Mouse (Mus musculus): ENCODE data around the gene Nol3. TPM values are rescaled to one million over a fixed set of nuclear protein-coding genes. Genes with fewer than 3 reads are reported as not detected.

The Nol3 gene
- total RNA-seq, 2 experiments from 2014 or later: 19.3 to 22.1 TPM

DNA sequence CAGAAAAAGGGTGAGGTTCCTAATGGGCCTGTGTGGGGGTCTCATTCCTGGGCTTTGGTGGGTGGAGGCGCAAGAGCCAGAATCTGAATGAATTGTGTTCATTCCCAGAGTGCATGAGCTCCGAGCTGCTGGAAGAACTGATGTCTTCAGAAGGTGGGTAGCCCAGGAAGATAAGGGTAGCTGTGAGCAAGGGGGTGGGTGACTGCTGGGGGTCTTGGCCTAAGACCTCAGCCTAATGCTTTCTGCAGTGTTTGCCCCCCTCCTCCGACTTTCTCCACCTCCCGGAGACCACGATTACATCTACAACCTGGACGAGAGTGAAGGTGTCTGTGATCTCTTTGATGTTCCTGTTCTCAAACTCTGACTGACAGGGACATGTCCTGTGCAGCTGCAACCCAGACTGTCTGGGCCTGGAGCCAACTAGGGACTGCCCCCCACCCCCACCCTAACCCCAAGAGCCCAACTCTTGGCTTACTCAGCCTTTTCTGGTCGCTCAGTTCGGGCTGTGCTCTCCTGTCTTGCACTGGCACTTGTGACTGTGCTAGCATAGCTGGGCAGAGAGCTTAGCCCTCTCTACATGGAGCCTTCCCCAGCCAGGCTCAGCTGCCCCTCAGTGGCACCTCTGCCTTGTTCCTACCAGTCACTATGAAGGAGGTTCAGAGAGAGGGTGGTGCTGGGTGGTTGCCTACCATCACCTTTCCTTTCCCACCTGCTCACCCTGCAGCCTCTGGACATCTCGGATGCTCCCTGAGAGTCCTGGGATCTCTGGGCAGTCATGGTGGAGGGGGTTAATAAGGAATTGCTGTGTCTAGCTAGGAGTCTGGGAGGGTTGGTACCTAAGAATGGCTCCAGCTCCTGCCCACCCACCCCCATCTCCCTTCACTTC lies 28.6 kb downstream of the Nol3 start:
- no peak for DNase-seq
- intact Hi-C loops (cut with DNase I): loop anchor here (2.0 kb wide), 1 partner anchor 20 kb away; no protein-coding TSS in a partner anchor

GRCm38 (mm10) chr8:105305211-105306145 lies 29.5 kb downstream of the Nol3 start, which contains the start of gene Elmo3:
Gene Elmo3 (plus strand): TSS chr8:105305601.
- intact Hi-C loops (cut with DNase I): loop anchor here (2.0 kb wide), 1 partner anchor 19 kb away; no protein-coding TSS in a partner anchor
- peak in 1 of 2 experiments; percentile 26 for DNase-seq

- intact Hi-C loops (cut with DNase I): no loop called here
- DNase-seq: no peak
These were observed 30.3 kb downstream of the Nol3 start for GRCm38 (mm10) chr8:105306146-105306691.

GRCm38 (mm10) chr8:105307670-105308069 lies 31.7 kb downstream of the Nol3 start:
- intact Hi-C loops (cut with DNase I): no loop called here
- no peak for DNase-seq

GRCm38 (mm10) chr8:105308428-105308827 lies 32.5 kb downstream of the Nol3 start:
- DNase-seq: no peak
- intact Hi-C loops (cut with DNase I): no loop called here

DNA sequence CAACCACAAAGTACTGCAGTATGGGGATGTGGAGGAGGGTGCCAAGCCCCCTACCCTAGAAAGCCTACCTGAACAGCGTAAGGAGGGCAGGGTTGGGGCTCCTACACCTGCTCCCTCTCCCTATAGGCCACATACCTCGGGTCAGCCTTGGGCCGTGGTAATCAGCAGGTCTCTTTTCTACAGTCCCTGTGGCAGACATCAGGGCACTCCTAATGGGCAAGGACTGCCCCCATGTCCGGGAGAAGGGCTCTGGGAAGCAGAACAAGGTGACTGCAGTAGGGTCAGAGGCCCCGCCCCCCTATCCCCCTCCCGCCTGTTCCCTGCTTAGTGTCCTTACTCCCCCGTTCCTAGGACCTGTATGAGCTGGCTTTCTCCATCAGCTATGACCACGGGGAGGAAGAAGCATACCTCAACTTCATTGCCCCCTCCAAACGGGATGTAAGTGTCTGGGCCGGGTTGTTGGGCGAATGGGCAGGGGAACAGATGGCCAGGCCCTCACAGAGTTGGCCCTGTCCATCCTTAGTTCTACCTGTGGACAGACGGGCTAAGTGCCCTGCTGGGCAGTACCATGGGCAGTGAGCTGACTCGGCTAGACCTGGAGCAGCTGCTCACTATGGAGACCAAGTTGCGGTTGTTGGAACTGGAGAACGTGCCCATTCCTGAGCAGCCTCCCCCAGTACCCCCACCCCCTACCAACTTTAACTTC lies 33.4 kb downstream of the Nol3 start:
- no peak for DNase-seq
- intact Hi-C loops (cut with DNase I): no loop called here

GRCm38 (mm10) chr8:105310118-105310517 lies 34.2 kb downstream of the Nol3 start:
- no peak for DNase-seq
- intact Hi-C loops (cut with DNase I): no loop called here

GRCm38 (mm10) chr8:105311718-105312117 lies 35.8 kb downstream of the Nol3 start:
- DNase-seq: no peak
- intact Hi-C loops (cut with DNase I): no loop called here

GRCm38 (mm10) chr8:105312891-105313481 lies 37.0 kb downstream of the Nol3 start:
- no peak for DNase-seq
- intact Hi-C loops (cut with DNase I): no loop called here

GRCm38 (mm10) chr8:105313622-105314402 lies 37.9 kb downstream of the Nol3 start:
- no peak for DNase-seq
- intact Hi-C loops (cut with DNase I): no loop called here

DNA sequence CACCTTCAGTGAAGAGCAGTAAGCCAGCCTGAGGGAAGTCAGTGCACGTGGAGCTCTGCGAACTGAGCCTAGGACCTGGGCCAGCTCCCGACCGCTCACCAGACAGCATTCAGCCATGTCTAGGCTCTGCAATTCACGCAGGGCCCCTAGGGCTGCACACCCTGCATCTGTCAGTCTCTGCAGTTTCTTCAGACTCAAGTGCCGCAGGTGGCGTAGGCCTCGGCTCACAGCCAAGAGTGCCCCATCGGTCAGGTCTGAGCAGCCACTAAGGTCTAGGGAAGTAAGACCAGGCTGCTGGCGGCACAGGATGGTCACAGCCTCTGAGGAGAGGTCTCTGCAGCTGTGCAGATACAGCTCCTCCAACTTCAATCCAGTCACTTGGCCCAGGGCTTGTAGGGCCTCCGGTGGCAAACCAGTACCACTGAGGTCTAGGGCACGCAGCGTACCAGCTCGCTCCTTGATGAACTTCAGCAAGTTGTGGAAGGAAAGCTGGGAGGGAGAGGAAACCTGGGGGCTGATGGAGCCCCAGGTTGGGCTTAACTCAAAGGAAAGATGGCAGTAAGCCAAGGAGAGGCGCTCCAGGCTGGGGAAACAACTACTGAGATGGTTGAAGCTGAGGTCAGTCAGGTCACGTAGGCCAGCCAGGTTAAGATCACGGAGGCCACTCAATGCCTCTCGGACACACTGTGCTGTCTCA lies 39.3 kb downstream of the Nol3 start:
- intact Hi-C loops (cut with DNase I): no loop called here
- DNase-seq: no peak

GRCm38 (mm10) chr8:105317941-105318340 lies 42.0 kb downstream of the Nol3 start:
- intact Hi-C loops (cut with DNase I): no loop called here
- no peak for DNase-seq

DNA sequence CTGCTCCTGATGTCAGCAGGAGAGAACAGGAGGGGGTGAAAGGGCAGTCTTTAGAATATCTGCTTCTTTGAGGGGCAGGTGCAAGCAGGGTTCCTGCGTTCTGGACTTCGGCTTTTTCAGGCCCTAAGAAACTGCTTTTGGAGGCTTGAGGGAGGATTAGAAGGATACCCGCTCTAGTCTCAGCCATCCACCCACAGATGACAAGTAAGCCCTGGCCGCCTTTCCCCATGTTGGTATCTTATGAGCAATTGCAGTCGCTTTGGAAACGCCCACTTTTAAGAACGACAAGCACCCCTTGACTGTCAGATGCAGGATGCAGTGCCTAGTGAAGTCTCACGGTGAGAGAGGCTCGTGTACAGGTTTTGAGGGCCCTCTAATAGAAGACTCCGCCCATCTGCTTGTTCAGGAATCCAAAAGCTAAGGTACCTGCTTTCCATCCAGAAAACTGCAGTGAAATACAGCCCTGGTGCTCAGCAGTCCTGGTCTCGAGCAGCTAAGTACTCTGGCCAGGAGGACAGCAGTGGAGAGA lies 42.8 kb downstream of the Nol3 start:
- DNase-seq: no peak
- intact Hi-C loops (cut with DNase I): no loop called here

GRCm38 (mm10) chr8:105323183-105323582 lies 47.2 kb downstream of the Nol3 start:
- intact Hi-C loops (cut with DNase I): no loop called here
- DNase-seq: no peak

GRCm38 (mm10) chr8:105325641-105326093 lies 49.7 kb downstream of the Nol3 start:
- DNase-seq: no peak
- intact Hi-C loops (cut with DNase I): loop anchor here (1.0 to 2.0 kb wide), 3 partner anchors 21 to 27 kb away; partner anchors contain the start of genes Elmo3 and Fhod1

DNA sequence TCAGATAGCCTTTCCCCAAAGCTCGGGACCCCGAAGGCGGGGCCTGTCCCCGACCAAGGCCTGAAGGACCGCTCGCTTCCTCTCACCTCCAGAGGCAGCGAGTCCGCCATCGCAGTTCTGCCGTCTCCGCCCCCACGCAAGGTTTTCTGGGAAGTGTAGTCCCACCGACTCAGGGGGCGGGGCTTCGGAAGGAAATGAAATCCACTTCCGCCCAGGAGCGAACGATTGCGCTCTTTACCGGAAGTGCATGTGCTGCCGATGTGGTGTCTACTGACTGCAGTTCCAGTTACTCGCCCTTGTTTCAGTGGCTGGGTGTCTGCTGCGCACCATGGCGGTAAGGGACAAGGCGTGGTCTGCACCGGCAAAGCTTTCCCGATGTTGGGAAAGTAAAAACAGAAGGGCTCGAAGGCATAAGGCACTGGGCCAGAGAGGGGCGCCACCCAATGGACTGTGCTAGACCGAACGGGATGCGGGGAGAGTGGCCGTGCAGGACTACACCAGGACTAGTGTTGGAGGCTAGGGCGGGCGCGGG lies 50.3 kb downstream of the Nol3 start, which contains the start of the genes Lrrc29 and Tmem208:
Gene Lrrc29 (minus strand): TSS at position 138 of the 532 bp plus-strand sequence.
Gene Tmem208 (plus strand): TSS at position 214 of the 532 bp plus-strand sequence.
- intact Hi-C loops (cut with DNase I): loop anchor here (1.0 to 2.0 kb wide), 2 partner anchors 21 to 28 kb away; partner anchors contain the start of gene Fhod1
- peak; percentile 96 to 97 for DNase-seq

- intact Hi-C loops (cut with DNase I): loop anchor here (1.0 to 2.0 kb wide), 3 partner anchors 13 to 29 kb away; partner anchors contain the start of gene Fhod1
These were observed 51.0 kb downstream of the Nol3 start for GRCm38 (mm10) chr8:105326968-105327367.

More at GRCm38 (mm10) chr8:105326968-105327367, 51.0 kb downstream of the Nol3 start:
- DNase-seq: no peak

All from heart, postnatal 36 days (tissue).